Mouse (Mus musculus): ENCODE measurements around the gene Sugp2.

GRCm38 (mm10) chr8:70276476-70276875 lies 42.5 kb downstream of the Sugp2 start:
- no peak for TF ChIP-seq CTCF (IDR thresholded peaks at IDR 0.05; ENCODE audit: control insufficient read depth, insufficient read depth, insufficient replicate concordance, low read depth, low read length)
- no peak for TF ChIP-seq POLR2A (IDR thresholded peaks at IDR 0.05; ENCODE audit: control insufficient read depth, low read depth, low read length)

All from testis, adult 2 months (tissue).